Comparison of ENCODE assay signal across 17 mouse cellular contexts in genomic region chr16:76507191-76507746, GRCm38 (mm10).
DNase-seq lines count a peak whose midpoint lies in the region; ATAC-seq and TF ChIP-seq lines count a peak whose summit lies in the region.
"Had no signal": no experiment of that assay in that cellular context is flagged by ENCODE, and none has a peak within 500 bp of the region (broad histone marks: within the 10 kb centered on the region; RNA-seq: fewer than 3 reads in every experiment).

No protein-coding gene starts in this region.

- no peaks in the 10 kb centered on the region for H3K27me3 ChIP-seq in kidney, postnatal 0 days (ENCODE audit: insufficient read depth, low read length)
- no peaks in the 10 kb centered on the region for H3K27me3 ChIP-seq in kidney, embryonic 15.5 days
- H3K27me3 ChIP-seq: hindbrain, embryonic 13.5 days; limb, embryonic 13.5 days had no signal

- no peak for TF ChIP-seq CTCF in kidney, postnatal 0 days (IDR thresholded peaks at IDR 0.05; ENCODE audit: low read depth)

- H3K9ac ChIP-seq in kidney, postnatal 0 days (ENCODE audit: low read depth, low read length) = no peak overlapping the region
- H3K9ac ChIP-seq in kidney, embryonic 15.5 days = no peak overlapping the region
- H3K9ac ChIP-seq: hindbrain, embryonic 13.5 days; limb, embryonic 13.5 days had no signal

- H3K27ac ChIP-seq in kidney, postnatal 0 days = no peak overlapping the region
- no peak overlapping the region for H3K27ac ChIP-seq in kidney, embryonic 15.5 days
- H3K27ac ChIP-seq: hindbrain, embryonic 13.5 days; left cerebral cortex, adult 2 months; limb, embryonic 13.5 days had no signal

- no peak overlapping the region for H3K4me2 ChIP-seq in kidney, postnatal 0 days (ENCODE audit: low read length)
- H3K4me2 ChIP-seq in kidney, embryonic 15.5 days = no peak overlapping the region
- H3K4me2 ChIP-seq: hindbrain, embryonic 13.5 days; limb, embryonic 13.5 days had no signal

- H3K9me3 ChIP-seq in kidney, postnatal 0 days (replicated peaks; ENCODE audit: low read length) = no peaks in the 10 kb centered on the region
- no peaks in the 10 kb centered on the region for H3K9me3 ChIP-seq in kidney, embryonic 15.5 days (replicated peaks)
- H3K9me3 ChIP-seq: hindbrain, embryonic 13.5 days; limb, embryonic 13.5 days had no signal

- H3K4me1 ChIP-seq in kidney, postnatal 0 days (replicated peaks; ENCODE audit: insufficient read depth, low read length) = no peaks in the 10 kb centered on the region
- H3K4me1 ChIP-seq in kidney, embryonic 15.5 days = no peaks in the 10 kb centered on the region
- H3K4me1 ChIP-seq: hindbrain, embryonic 13.5 days had no signal

- DNase-seq in kidney, postnatal 0 days (ENCODE audit: low spot score) = peak; percentile 9
- peak; percentile 53 for DNase-seq in urinary bladder, postnatal 14 days (ENCODE audit: low spot score)
- no peak for DNase-seq in urinary bladder, adult 2 months (ENCODE audit: low spot score)
- DNase-seq in gonadal fat pad, adult 2 months (ENCODE audit: low read depth) = peak; percentile 98
- peak; percentile 47 for DNase-seq in lung, postnatal 36 days
- DNase-seq in frontal cortex, postnatal 25 days (ENCODE audit: low spot score in 2 of 2) = no peak
- DNase-seq in layer of hippocampus, postnatal 36 days = no peak
- DNase-seq: cerebellum, adult 9-11 months; heart, adult 11 months; right cerebral cortex, adult 18-20 months had no signal

- H3K36me3 ChIP-seq in kidney, postnatal 0 days (ENCODE audit: insufficient read depth, low read length) = no peaks in the 10 kb centered on the region
- H3K36me3 ChIP-seq in kidney, embryonic 15.5 days = no peaks in the 10 kb centered on the region
- H3K36me3 ChIP-seq: hindbrain, embryonic 13.5 days; limb, embryonic 13.5 days had no signal

- H3K4me3 ChIP-seq in kidney, postnatal 0 days (replicated peaks; ENCODE audit: low read depth, low read length) = no peak overlapping the region
- H3K4me3 ChIP-seq in kidney, embryonic 15.5 days (replicated peaks) = no peak overlapping the region
- H3K4me3 ChIP-seq: erythroblast, embryonic 14.5 days; hindbrain, embryonic 13.5 days; left cerebral cortex, adult 2 months; limb, embryonic 13.5 days had no signal

- no peak for ATAC-seq in kidney, postnatal 0 days (replicated peaks; ENCODE audit: low FRiP score, low read depth)
- no peak for ATAC-seq in kidney, embryonic 15.5 days (replicated peaks; ENCODE audit: low FRiP score)
- ATAC-seq: activated CD4-positive, CD25-positive, alpha-beta regulatory T cell, adult 4 months; CD4-positive, CD25-positive, alpha-beta regulatory T cell, adult 4 months had no signal

- WGBS in kidney, postnatal 0 days = 58% methylated on average over 5 of the region's 5 CpGs
- 59% methylated on average over 5 of the region's 5 CpGs for WGBS in kidney, embryonic 15.5 days

Comparison
In these comparisons a context has a peak if more than half of its experiments do, and no peak if none do; other contexts are left out.
1. DNase-seq: peak in kidney, postnatal 0 days (single experiment), urinary bladder, postnatal 14 days (single experiment), gonadal fat pad, adult 2 months (single experiment) and lung, postnatal 36 days (single experiment); none in urinary bladder, adult 2 months (single experiment), frontal cortex, postnatal 25 days (0 of 2) and layer of hippocampus, postnatal 36 days (0 of 2).